In genomic region chr11:51429428-51430179, GRCm38 (mm10) we compare ENCODE assay signal across 16 mouse cellular contexts.
DNase-seq lines count a peak whose midpoint lies in the region; ATAC-seq and TF ChIP-seq lines count a peak whose summit lies in the region.
"Had no signal": no experiment of that assay in that cellular context is flagged by ENCODE, and none has a peak within 500 bp of the region (broad histone marks: within the 10 kb centered on the region; RNA-seq: fewer than 3 reads in every experiment).

No protein-coding gene starts in this region.

- no peak overlapping the region for H3K4me2 ChIP-seq in midbrain, postnatal 0 days (ENCODE audit: low read depth, low read length, poor library complexity, severe bottlenecking)
- no peak overlapping the region for H3K4me2 ChIP-seq in midbrain, embryonic 14.5 days (ENCODE audit: low read length)
- no peak overlapping the region for H3K4me2 ChIP-seq in limb, embryonic 14.5 days (replicated peaks; ENCODE audit: low read depth, low read length, severe bottlenecking)
- H3K4me2 ChIP-seq: forebrain, embryonic 15.5 days; lung, embryonic 15.5 days; neural tube, embryonic 15.5 days had no signal

- peak overlapping the region; percentile 20 for H3K4me3 ChIP-seq in erythroblast, embryonic 14.5 days (replicated peaks)
- no peak overlapping the region for H3K4me3 ChIP-seq in midbrain, postnatal 0 days (ENCODE audit: low read depth, low read length)
- no peak overlapping the region for H3K4me3 ChIP-seq in midbrain, embryonic 14.5 days (replicated peaks; ENCODE audit: low read depth, low read length)
- no peak overlapping the region for H3K4me3 ChIP-seq in limb, embryonic 14.5 days (replicated peaks; ENCODE audit: low read length)
- H3K4me3 ChIP-seq: forebrain, embryonic 15.5 days; heart, adult 2 months; lung, embryonic 15.5 days; neural tube, embryonic 15.5 days had no signal

- no peak for ATAC-seq in erythroblast, adult 5-6 weeks (replicated peaks; ENCODE audit: low FRiP score, poor library complexity, severe bottlenecking)
- no peak for ATAC-seq in midbrain, postnatal 0 days (ENCODE audit: low FRiP score)
- no peak for ATAC-seq in midbrain, embryonic 14.5 days (ENCODE audit: low FRiP score, low TSS enrichment)
- ATAC-seq in limb, embryonic 14.5 days (ENCODE audit: low FRiP score, low read depth): no peak
- ATAC-seq: forebrain, embryonic 15.5 days had no signal

- peak; percentile 44 for DNase-seq in midbrain, postnatal 0 days (ENCODE audit: low spot score)
- DNase-seq in midbrain, embryonic 14.5 days: no peak
- DNase-seq in limb, embryonic 14.5 days (ENCODE audit: low spot score): no peak
- peak; percentile 16 for DNase-seq in retina, postnatal 7 days (ENCODE audit: low read depth, low spot score)
- DNase-seq in T-cell, adult 2 months (ENCODE audit: low spot score): no peak
- DNase-seq in thymus, postnatal 0 days (ENCODE audit: low spot score): no peak
- DNase-seq: cerebellum, adult 11 months; heart, adult 2 months; heart, postnatal 10 days; kidney, adult 8-10 months; right cerebral cortex, adult 18-20 months had no signal

- peaks cover 6% of the 10 kb centered on the region for H3K36me3 ChIP-seq in erythroblast, embryonic 14.5 days (ENCODE audit: control insufficient read depth)
- H3K36me3 ChIP-seq in midbrain, postnatal 0 days (ENCODE audit: insufficient read depth, low read length): no peaks in the 10 kb centered on the region
- no peaks in the 10 kb centered on the region for H3K36me3 ChIP-seq in midbrain, embryonic 14.5 days (ENCODE audit: control insufficient read depth, insufficient read depth, low read length)
- H3K36me3 ChIP-seq in limb, embryonic 14.5 days (ENCODE audit: control insufficient read depth, insufficient read depth, low read length): no peaks in the 10 kb centered on the region
- H3K36me3 ChIP-seq: forebrain, embryonic 15.5 days; lung, embryonic 15.5 days; neural tube, embryonic 15.5 days had no signal

- WGBS in midbrain, postnatal 0 days: 36% methylated on average over 16 of the region's 16 CpGs
- 31% methylated on average over 16 of the region's 16 CpGs for WGBS in midbrain, embryonic 14.5 days
- WGBS in limb, embryonic 14.5 days: 28% methylated on average over 16 of the region's 16 CpGs

- H3K4me1 ChIP-seq in erythroblast, embryonic 14.5 days (ENCODE audit: control insufficient read depth): peaks cover 45% of the 10 kb centered on the region
- no peaks in the 10 kb centered on the region for H3K4me1 ChIP-seq in midbrain, postnatal 0 days (ENCODE audit: insufficient read depth, low read length)
- no peaks in the 10 kb centered on the region for H3K4me1 ChIP-seq in midbrain, embryonic 14.5 days (ENCODE audit: control insufficient read depth, insufficient read depth, low read length)
- H3K4me1 ChIP-seq in limb, embryonic 14.5 days (ENCODE audit: control insufficient read depth, insufficient read depth, low read length): peaks cover 41% of the 10 kb centered on the region

- no peak for TF ChIP-seq POLR2A in limb, embryonic 14.5 days (IDR thresholded peaks at IDR 0.05; ENCODE audit: borderline replicate concordance, extremely low read depth, insufficient read depth, insufficient read length)

- H3K9me3 ChIP-seq in erythroblast, embryonic 14.5 days (ENCODE audit: control insufficient read depth, low read length): peaks cover 3% of the 10 kb centered on the region
- no peaks in the 10 kb centered on the region for H3K9me3 ChIP-seq in midbrain, postnatal 0 days (ENCODE audit: low read length)
- H3K9me3 ChIP-seq in midbrain, embryonic 14.5 days (ENCODE audit: control insufficient read depth, low read length): no peaks in the 10 kb centered on the region
- no peaks in the 10 kb centered on the region for H3K9me3 ChIP-seq in limb, embryonic 14.5 days (ENCODE audit: control insufficient read depth, low read length)
- H3K9me3 ChIP-seq: forebrain, embryonic 15.5 days; lung, embryonic 15.5 days; neural tube, embryonic 15.5 days had no signal

- H3K27me3 ChIP-seq in erythroblast, embryonic 14.5 days (ENCODE audit: control insufficient read depth): peaks cover 9% of the 10 kb centered on the region
- no peaks in the 10 kb centered on the region for H3K27me3 ChIP-seq in midbrain, postnatal 0 days (ENCODE audit: insufficient read depth, low read length)
- H3K27me3 ChIP-seq in midbrain, embryonic 14.5 days (ENCODE audit: control insufficient read depth, insufficient read depth, low read length): no peaks in the 10 kb centered on the region
- H3K27me3 ChIP-seq in limb, embryonic 14.5 days (ENCODE audit: control insufficient read depth, insufficient read depth, low read length): no peaks in the 10 kb centered on the region
- H3K27me3 ChIP-seq: forebrain, embryonic 15.5 days; lung, embryonic 15.5 days; neural tube, embryonic 15.5 days had no signal

- H3K9ac ChIP-seq in midbrain, postnatal 0 days (replicated peaks; ENCODE audit: low read length, poor library complexity, severe bottlenecking): no peak overlapping the region
- H3K9ac ChIP-seq in midbrain, embryonic 14.5 days (replicated peaks; ENCODE audit: low read length): no peak overlapping the region
- peak overlapping the region; percentile 7; the same call in 1 of the 2 replicates for H3K9ac ChIP-seq in limb, embryonic 14.5 days (ENCODE audit: low read depth, low read length, severe bottlenecking)
- H3K9ac ChIP-seq: forebrain, embryonic 15.5 days; lung, embryonic 15.5 days; neural tube, embryonic 15.5 days had no signal

- TF ChIP-seq CTCF in midbrain, postnatal 0 days (IDR thresholded peaks at IDR 0.05): no peak

- H3K27ac ChIP-seq in midbrain, postnatal 0 days (ENCODE audit: low read depth, low read length): no peak overlapping the region
- no peak overlapping the region for H3K27ac ChIP-seq in midbrain, embryonic 14.5 days (replicated peaks; ENCODE audit: low read depth, low read length)
- H3K27ac ChIP-seq in limb, embryonic 14.5 days (replicated peaks; ENCODE audit: low read depth, low read length): 0 out of 2 replicates have a peak overlapping the region, but pooled peaks have one; percentile 38
- H3K27ac ChIP-seq: forebrain, embryonic 15.5 days; heart, adult 2 months; lung, embryonic 15.5 days; neural tube, embryonic 15.5 days had no signal

Comparison
In these comparisons a context has a peak if more than half of its experiments do, and no peak if none do; other contexts are left out.
1. DNase-seq: peak in midbrain, postnatal 0 days (single experiment) and retina, postnatal 7 days (single experiment); none in midbrain, embryonic 14.5 days (single experiment), limb, embryonic 14.5 days (single experiment), T-cell, adult 2 months (single experiment) and thymus, postnatal 0 days (single experiment).